Mouse (Mus musculus) 3T3-L1 (cell line): ENCODE measurements at regions not wholly inside any gene's neighbourhood (a gene's known extent, or its start where the extent isn't known, plus 50 kb on each side); places are given as distances from the start of the nearest gene placed in this dataset.

ENCODE experiments used
- DNase-seq: peaks from one replicate; pipeline ENCODE4 v3.0.0-alpha.2; 2015; ENCODE audit warnings: low read depth, low spot score

DNA sequence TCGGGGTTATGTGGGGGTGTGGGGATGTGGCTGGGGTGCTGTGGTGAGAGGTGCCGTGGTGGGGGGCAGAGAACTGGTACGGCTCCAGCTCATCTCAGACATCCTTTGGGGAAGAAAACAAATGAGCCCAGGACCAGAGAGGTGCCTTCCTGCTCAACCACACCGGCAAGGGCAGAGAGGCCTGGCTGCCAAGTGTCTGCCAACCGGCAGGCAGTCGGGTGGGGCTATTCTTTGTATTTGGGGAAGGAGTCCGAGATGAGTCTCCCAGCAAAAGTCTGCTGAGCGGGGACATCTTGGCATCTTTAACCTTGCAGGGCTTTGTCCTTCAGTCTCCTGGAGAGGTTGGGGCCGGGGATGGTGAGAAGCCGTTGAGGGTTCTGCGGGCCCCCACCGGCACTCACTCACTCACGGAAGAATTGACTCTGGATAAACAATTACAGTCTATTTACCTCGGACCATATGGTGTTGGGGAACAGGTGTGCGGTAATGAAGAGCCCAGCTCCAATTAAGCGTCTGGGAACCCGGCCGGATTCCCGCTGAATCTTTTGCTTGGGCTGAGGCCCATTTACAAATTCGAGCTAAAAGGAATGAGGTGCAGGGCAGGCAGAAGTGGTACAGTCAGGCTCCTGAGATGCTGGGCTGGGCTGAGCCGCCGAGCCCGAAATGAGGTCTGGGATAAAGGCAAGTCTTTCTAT, 108.7 kb upstream of the Sdk2 start:
- no peak for DNase-seq

DNA sequence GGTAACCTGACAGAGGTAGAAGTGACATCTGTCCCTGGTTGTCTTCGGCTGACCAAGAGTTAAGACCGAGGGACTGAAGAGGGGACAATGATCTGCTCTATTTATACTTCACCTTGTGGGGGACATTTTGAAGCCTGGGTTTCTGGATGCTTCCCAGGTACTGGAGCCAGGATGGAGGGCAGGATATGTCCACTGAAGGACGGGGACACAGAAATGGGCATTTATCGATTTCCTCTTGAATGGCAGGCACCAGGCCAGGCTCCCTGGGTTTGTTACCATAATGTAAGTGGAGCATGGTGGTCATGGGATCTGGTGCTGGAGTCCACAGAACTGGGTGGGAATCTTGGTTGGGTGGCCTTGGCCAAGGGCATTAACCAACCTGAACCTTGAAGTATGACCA, 108.0 kb upstream of the Sdk2 start:
- no peak for DNase-seq

DNA sequence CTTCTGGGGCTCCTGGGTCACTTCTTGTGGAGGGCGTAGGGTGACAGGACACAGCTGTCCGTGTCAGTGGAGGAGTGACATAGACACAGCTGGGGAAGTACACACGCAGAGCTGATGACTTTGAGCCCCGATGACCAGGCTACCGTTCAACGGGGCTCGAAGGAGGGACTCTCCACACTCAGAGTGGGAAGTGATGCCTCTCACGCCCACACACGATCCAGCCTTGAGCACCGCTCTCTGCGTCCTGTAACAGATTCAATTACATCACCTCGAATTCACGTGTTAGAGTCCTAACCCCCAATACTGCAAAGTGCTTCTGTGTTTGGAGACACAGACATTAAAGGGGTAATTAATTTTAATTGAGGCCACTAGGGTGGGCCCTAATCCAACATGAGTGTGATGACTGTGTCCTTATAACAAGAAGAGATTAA, 101.4 kb upstream of the Sdk2 start:
- DNase-seq = no peak

DNA sequence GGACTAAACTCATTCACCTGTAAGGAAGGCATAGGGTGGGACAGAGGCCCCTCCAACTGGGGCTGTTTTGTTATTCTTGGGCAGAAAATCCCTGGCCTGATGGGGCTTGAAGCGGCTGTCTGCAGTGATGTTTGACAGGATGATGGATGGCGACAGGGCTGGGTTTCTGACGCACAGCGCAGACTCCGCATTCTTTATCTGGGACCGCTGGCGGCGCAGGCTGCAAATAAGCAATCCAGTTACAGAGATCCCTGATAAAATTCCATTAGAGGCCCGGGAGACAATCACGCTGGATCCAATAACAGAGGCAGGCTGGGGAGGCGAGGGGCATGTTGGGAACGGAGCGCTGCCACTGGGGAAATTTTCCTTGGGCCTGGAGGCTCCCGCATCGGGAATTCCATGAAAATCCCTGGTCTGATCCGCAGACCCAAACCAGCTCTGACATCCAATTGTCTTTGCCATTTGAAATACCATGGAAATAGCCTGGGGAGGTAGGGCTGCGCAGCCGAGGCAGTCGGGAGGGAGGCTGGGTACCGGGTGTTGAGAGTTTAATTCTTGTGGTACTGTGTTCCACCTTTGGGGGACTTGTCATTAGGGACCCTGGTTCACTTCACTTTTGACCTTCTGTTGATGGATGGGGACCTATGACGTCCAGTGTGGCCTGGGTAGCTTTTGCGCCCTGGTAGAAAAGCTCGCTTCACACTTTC, 99.0 kb upstream of the Sdk2 start:
- DNase-seq = no peak

DNA sequence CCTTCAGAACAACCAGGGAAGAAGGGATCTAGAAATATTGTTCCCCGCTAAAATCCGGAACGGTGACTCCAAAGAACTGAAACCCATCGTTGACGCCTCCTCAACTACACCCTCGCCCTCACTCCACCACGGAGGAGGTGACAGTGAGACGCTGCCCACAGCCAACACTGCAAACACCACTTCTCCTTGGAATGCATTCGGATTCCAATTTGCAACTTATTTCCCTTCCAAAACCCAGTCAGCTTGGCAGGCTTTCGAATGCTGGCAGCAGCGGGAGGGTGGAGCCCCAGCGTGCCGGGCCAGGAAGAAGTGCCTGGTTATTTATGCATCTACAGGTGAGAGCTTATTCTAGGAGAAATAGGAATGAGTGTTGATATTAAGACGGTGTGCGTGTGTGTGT, 85.9 kb upstream of the Sdk2 start:
- DNase-seq = no peak

DNA sequence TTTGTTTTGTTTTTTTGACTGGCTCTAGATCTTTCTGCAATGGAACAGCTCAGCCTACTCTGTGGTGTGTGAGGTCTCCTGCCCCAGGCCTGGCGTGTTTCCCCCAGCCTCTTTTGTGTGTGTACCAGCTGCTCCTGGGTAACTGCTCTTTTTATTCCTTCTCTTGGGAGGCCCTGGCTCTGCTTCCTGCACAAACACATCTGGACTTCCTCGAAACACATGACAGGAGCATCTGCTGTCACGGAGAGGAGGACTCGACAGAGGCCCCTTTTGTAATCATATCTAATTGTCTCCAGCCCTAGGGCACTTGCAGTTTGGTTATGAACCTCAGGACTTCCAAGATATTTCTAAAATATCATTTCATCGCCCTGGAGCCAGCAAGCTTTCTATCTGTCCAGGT, 79.5 kb upstream of the Sdk2 start:
- no peak for DNase-seq

DNA sequence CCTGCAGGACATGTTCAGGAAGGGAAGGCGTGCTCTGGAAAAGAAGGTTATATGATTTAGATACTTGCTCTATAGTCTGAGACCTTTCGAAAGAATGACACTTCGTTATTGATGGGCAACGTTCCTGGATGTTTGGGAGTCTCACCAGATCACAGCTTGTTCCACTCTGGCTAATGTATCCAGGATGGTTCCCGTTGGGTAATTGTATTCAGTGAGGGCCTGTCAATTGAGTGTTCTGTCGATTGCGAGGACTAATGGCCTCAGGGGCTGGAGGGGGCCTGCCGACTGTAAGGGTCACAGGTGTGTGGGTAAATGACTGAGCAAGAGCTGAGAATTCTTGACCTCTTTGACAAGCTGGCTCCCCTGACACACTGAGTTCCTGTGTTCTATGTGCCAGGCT, 62.4 kb upstream of the Sdk2 start:
- DNase-seq = no peak

DNA sequence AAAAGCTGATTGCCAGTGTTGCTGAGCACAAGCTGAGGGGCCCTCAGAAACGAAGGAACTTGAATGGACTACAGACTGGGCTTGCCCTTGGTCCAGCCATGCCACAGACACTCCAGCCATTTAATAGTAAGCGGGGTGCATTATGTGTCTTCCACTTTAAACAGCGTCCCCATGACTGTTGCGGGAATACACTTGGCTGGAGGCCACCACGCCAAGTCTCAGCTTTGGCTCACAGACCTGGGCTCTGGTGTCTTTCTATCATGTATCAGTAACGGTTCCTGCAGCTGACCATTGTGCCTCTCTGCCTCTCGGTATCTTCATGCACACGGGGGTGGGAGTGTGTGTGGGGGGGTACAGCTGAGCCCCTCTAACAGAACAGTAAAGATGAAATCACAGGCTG, 62.0 kb upstream of the Sdk2 start:
- no peak for DNase-seq

DNA sequence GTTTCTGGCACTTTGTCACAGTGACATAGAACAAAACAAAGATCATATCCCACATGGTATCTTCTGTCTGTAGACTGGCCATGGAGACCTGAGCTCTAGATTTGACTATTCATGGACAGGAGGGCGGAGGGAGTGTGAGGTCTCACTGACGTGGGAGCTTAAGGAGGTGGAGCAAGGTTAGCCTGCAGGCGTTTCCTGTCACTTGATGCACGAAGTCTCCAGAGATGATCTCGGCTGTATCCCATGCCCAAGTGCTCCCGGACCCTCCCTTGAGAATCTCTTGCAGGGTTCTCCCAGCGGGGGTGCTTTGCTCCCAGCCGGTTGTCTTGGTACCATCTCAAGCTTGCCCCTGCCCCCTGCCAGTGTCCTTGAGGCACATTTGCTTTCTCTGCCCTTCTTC, 60.6 kb upstream of the Sdk2 start:
- DNase-seq = no peak

DNA sequence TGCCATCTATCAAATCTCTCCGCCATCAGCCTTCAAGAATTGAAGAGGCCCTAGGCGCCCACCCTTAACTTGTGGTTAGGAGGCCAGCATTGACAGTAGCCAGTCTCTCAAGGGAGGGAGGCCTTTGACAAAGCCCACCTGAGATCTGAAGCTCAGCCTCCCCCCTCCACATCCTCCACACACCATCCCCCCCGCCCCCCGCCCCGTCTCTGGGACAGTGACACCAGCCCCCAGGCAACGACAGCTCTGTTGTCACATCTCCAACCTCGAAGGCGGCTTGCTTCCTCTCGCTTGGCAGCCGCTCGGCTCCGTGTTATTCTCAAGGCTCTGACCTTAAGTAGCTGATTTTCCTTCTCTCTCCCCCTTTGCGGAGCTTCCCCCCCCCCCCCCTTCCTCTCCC, 55.3 kb upstream of the Sdk2 start:
- no peak for DNase-seq

DNA sequence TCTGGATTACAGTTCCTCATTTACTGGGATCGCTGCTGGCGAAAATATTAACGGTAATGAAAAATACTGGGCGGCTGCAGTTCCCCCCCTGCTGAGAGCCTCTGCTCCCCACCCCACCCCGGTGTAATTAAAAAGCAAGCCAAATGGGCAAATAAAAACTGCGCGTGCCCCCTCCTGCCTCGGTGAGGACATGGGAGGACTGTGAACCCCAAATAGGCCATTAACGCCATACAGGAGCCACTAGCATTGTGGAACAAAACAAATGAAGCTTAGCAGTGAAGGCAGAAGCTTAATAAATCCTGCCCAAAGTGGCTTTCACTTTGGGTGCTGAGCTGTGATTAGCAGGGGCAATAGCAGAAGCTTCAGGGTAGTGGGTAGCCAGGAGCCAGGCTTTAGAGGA, 52.3 kb upstream of the Sdk2 start:
- no peak for DNase-seq
